Mouse (Mus musculus) common myeloid progenitor, adult 5-6 weeks (primary cell): ENCODE measurements around the gene Fgfr2. TPM values are rescaled to one million over a fixed set of nuclear protein-coding genes. Genes with fewer than 3 reads are reported as not detected.
A peak's percentile ranks its signal among the peaks of the same experiment; 100 is the strongest.

Experiments
- ATAC-seq: replicated peaks from 2 replicates; pipeline ENCODE4 v1.8.0; 2016; ENCODE audit warnings: low read depth, mild to moderate bottlenecking, moderate TSS enrichment, inconsistent platforms; ENCODE audit not compliant: poor library complexity, severe bottlenecking
- total RNA-seq: library from RNA; stranded (forward); fragments of 200-1000, 187-1606 nt; gene quantifications from 2 replicates; pipeline ENCODE4 v1.2.3, GENCODE M21; 2017

Fgfr2 gene
- total RNA-seq, 1 experiment from 2014 or later: not detected

- no peak for ATAC-seq
Measured at GRCm38 (mm10) chr7:131560697-131561042, 1562.5 kb downstream of the Fgfr2 start.

DNA sequence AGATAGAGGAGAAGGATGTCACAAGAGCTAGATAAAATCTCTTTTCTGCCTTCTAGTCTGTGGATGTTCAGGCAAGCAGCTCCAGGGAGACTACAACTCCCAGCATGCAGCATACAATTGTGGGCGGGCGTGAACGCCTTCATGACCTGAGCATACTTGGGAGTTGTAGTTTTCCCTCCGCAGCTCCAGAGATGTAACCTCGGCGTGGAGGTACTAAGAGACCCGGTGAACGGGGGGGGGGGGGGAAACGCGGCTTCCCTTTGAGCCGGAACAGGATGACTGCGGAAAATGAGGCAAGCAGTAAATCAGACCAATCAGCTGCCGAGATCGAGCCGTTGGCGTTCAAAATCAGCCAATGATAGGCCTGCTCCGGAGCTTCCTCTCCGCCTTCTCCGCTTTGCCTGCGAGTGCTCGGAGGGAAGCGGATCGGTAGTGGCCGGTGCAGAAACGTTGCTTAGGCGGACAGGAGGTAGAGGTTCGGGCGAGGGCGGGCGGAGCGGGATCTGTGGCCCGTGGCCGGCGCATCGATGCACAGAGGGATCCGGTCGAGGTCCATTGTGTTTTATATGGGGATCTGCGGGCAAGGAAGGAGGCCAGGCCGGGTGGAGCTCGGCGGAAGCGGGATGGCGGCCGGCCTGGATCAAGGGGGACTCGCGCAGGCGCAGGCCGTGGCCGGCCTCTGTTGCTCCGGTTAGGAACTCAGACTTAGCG, 1563.0 kb downstream of the Fgfr2 start, which contains the start of gene Bub3:
Gene Bub3 (plus strand): TSS at position 237 of the 711 bp plus-strand sequence.
- peak; percentile 94 for ATAC-seq

DNA sequence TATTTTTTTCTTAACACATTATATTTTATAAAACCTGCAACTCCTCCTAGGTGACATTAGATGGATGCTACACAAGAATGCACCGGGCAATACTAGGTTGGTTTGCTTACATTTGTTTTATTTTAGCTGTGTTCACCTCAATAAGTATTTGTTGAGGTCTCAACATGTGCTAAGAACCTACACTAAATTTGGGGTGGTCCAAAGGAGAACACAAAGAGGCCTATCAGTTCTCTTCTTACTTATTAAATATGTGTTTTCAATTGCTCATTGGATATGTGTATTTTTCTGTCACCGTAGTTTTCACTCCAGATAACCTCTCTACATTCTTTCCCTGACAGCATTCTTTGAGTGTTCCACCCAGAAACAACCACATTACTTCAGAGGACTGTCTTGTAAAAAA, 1565.4 kb downstream of the Fgfr2 start:
- no peak for ATAC-seq

DNA sequence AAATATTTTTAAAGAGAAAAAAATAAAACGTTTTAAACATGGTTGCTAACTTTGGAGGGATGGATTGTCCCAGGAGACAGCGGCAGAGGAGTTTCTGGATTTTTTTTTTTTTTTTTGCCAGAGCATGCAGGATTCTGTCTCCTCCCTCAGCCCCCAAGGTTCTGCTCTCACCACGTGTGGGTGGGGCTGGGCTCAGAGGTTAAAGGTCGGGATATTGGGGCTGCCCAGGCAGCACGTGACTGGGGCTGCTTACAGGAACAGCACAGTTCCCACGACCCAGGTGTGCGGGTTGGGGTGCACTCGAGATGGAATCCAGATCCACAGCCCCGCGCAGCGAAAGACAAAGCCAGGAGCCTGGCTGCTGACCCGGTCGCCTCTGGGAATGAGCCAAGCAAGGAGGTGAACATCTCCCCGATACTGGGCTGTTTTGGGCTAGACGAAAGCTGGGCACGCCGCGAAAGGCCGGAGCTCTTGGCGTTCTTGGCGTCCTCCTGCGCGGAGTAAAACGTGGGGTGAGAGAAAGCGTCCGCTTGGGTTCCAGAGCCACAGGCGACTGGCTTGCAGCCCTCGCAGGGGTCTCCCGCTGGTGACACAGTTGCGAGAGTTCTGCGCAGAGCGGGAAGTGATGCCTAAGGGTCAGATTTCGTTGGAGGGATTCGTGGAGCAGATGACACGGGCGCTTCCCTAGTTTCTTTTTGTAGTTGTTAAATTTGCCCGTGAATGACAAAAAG, 1566.4 kb downstream of the Fgfr2 start:
- ATAC-seq: no peak

DNA sequence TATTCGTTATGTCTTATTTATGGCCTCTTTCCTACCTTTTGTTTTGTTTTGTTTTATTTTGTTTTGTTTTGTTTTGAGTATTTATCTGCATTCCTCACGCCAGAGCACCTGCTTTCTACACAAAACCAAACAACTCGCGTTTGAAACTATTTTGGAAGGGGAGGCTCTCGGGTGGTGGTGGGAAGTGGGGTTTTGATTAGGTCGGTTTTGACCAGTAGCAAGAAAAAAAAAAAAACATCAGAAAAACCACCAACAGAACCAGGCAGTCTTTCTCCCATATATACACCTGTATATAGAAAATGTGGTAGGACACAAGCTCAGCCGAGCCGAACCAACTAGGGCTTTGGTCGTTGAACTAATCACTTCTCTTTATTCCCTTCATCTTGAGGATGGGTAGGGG, 1567.0 kb downstream of the Fgfr2 start:
- ATAC-seq: no peak

GRCm38 (mm10) chr7:131555301-131556081, 1567.7 kb downstream of the Fgfr2 start:
- no peak for ATAC-seq

DNA sequence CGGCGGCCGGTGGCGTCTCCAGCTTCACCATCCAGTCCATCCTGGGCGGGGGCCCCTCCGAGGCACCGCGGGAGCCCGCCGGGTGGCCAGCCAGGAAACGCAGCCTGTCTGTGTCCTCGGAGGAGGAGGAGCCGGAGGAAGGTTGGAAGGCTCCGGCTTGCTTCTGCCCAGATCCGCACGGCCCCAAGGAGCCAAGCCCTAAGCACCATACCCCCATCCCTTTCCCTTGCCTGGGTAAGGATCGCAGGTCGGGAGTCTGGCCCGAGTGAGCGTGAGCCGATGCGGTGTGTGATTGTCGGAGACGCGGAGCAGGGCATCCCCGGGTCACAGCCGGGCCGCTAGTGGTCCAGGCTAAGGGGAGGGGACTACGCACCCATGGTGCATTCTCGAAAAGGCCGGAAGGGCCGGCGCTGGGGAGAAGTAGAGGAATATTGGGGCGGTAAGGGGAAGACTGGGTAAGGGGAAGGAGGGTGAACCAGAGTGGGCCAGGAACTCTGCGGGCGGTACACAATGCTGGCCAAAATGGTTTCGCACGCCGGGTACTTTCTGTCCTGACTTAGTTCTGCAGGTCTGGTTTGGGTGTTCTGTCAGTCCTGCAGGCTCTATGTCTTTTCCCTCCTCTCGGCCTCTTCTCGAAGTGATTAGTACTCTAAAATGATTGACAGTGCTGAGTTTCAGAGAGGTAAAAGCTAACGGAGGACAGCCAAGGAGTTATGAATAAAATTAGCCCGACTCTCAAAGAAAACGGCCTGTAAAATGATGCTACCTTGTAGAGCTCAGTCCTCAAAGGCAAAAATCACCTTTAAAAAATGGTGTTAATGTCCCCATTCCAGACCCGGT, 1568.6 kb downstream of the Fgfr2 start:
- ATAC-seq: 0 out of 2 replicates have a peak, but pooled peaks have one; percentile 1

- ATAC-seq: peak; percentile 57
Measured at GRCm38 (mm10) chr7:131553771-131554175, 1569.4 kb downstream of the Fgfr2 start.

DNA sequence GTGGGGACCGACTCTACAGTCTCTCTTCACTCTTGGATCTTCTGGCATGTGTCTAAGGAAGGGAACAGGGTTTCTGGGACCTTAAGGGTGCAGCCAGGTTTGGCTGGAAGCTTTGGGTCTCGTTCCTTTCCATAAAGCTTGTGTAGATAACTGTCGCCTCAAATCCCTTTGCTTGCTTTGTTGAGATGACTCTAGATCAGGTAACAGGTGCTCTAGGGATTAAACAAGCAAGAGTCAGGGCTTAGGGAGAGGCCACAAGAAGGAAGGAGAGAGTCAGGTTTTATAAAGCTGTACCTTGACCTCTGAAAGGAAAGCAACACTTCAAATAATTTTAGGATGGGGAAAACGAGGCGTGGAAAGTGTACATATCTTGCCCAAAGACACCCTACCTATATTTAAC, 1570.4 kb downstream of the Fgfr2 start:
- no peak for ATAC-seq

- no peak for ATAC-seq
Measured at GRCm38 (mm10) chr7:131551931-131552741, 1571.0 kb downstream of the Fgfr2 start.

- ATAC-seq: no peak
Measured at GRCm38 (mm10) chr7:131551471-131551870, 1571.7 kb downstream of the Fgfr2 start.

DNA sequence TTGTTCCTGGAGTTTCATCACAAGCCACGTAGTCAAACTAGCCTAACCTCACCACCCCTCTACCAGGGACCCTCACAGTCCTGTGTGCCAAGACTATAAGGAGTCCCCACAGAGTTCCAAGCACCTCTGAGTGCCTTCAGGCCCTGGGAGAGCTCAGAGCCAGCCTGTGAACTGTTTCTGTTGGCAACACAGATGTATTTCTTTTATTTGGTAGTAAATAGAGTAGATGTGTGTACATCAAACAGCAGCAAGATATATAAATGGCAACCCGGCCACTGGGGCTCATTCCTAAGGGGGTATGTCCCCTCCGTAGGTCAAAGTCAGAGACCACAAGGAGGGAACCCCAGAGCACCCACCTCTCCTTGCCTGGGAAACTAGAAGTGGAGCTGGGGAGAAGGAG, 1574.7 kb downstream of the Fgfr2 start, which contains the start of gene Hmx2:
Gene Hmx2 (plus strand): TSS at position 301 of the 400 bp plus-strand sequence.
- ATAC-seq: no peak

GRCm38 (mm10) chr7:131547481-131547880, 1575.7 kb downstream of the Fgfr2 start:
- no peak for ATAC-seq

- ATAC-seq: no peak
Measured at GRCm38 (mm10) chr7:131546423-131546822, 1576.7 kb downstream of the Fgfr2 start.

DNA sequence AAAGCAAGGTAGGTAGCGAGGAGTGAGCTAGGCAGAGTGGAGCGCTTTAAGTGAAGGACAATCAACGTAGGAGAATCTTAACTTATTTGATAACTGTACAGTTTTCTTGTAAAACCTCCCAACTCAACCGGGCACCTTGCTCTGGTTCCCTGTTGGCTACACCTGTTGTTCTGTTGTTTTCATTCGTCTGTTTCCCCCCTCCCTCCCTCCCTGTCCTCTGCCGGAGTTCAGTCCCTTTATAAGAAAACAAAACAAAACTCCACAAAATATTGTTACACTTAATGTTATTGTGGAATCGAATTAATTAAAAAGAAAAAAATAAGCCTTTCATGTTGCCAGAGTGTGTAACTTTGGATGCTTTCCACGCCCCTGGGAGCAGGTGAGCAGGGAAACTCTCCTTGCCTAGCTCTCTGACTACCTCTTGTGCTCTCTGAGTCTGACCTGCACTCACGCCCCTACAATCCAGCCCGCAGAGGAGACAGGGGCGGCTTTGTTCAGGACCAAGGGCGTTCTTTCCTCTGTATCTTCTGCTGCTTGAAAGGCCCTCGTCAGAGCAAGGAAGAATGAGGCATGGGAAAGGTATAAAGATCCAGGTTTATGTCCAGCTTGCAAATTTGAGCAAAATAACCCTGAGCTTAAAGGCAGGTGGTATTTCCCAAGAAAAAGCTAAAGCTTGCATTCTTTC, 1577.3 kb downstream of the Fgfr2 start:
- no peak for ATAC-seq

DNA sequence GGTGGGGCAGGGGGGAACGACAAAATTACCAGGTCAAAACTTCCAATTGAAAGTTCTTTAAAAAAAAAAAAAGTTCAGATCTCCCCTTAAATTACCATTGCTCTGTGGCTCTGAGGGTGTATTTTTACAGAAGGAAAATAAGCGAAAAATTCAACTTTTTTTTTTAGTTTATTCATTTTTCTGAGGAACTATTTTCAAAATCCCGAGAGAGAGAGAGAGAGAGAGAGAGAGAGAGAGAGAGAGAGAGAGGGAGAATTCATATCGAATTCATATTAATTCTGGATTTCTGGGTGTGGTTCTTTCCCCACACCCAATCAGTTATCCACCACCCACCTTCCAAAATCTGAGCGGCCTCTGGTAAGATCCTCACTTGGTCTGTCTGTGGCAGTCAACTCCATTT, 1578.3 kb downstream of the Fgfr2 start:
- ATAC-seq: no peak

DNA sequence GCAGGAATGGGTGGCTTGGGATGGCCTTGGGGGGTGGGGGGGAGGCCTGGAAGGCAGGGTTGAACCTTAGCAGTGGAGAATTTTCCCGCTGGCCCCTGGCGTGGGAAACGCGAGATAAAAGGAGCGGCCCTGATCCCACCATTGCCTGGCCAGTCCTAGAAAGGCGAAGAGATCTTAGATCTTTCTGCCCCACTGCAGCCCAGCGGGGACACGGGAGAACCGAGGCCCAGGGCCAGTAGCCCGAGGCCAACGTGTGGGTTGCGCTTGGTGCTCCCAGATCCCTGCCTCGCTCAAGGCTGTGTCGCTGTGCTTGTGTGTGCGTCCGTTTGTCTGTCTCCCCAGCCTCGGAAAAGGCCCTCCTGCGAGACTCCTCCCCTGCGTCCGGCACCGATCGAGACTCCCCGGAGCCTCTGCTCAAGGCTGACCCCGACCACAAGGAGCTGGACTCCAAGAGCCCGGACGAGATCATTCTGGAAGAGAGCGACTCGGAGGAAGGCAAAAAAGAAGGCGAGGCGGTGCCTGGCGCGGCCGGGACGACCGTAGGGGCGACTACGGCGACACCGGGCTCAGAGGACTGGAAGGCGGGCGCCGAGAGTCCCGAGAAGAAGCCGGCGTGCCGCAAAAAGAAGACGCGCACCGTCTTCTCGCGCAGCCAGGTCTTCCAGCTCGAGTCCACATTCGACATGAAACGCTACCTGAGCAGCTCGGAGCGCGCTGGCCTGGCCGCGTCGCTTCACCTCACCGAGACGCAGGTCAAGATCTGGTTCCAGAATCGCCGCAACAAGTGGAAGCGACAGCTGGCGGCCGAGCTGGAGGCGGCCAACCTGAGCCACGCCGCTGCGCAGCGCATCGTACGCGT, 1579.3 kb downstream of the Fgfr2 start:
- no peak; the same call in 1 of the 2 replicates for ATAC-seq
